ENCODE assay signal across 15 mouse cellular contexts in genomic region chr14:67550462-67551185, GRCm38 (mm10).
A peak's percentile ranks its signal among the peaks of the same experiment; 100 is the strongest.
DNase-seq lines count a peak whose midpoint lies in the region; ATAC-seq and TF ChIP-seq lines count a peak whose summit lies in the region.
"Had no signal": no experiment of that assay in that cellular context is flagged by ENCODE, and none has a peak within 500 bp of the region (broad histone marks: within the 10 kb centered on the region; RNA-seq: fewer than 3 reads in every experiment).

No protein-coding gene starts in this region.

- no peaks in the 10 kb centered on the region for H3K27me3 ChIP-seq in hindbrain, embryonic 16.5 days (replicated peaks; ENCODE audit: control insufficient read depth, insufficient read depth, low read length)
- peaks cover 11% of the 10 kb centered on the region for H3K27me3 ChIP-seq in neural tube, embryonic 12.5 days (replicated peaks)
- H3K27me3 ChIP-seq: limb, embryonic 12.5 days had no signal

- no peaks in the 10 kb centered on the region for H3K36me3 ChIP-seq in hindbrain, embryonic 16.5 days (ENCODE audit: control insufficient read depth, insufficient read depth, low read length)
- no peaks in the 10 kb centered on the region for H3K36me3 ChIP-seq in neural tube, embryonic 12.5 days
- H3K36me3 ChIP-seq: G1E; limb, embryonic 12.5 days had no signal

- no peak overlapping the region for H3K4me3 ChIP-seq in hindbrain, embryonic 16.5 days (ENCODE audit: low read length)
- no peak overlapping the region for H3K4me3 ChIP-seq in neural tube, embryonic 12.5 days
- H3K4me3 ChIP-seq: limb, embryonic 12.5 days had no signal

- peaks cover 8% of the 10 kb centered on the region for H3K4me1 ChIP-seq in hindbrain, embryonic 16.5 days (ENCODE audit: control insufficient read depth, insufficient read depth, low read depth, low read length)
- 0 out of 2 replicates have a peak, but pooled peaks cover 6% of the 10 kb centered on the region for H3K4me1 ChIP-seq in neural tube, embryonic 12.5 days

- peak; percentile 77 for ATAC-seq in hindbrain, embryonic 16.5 days
- peak; percentile 86 for ATAC-seq in neural tube, embryonic 12.5 days (ENCODE audit: low FRiP score, low read depth)
- ATAC-seq: activated CD4-positive, CD25-positive, alpha-beta regulatory T cell, adult 4 months; intestine, embryonic 16.5 days had no signal

- H3K9me3 ChIP-seq in hindbrain, embryonic 16.5 days (ENCODE audit: control insufficient read depth, low read length), result no peaks in the 10 kb centered on the region; the same call in 1 of the 2 replicates
- 0 out of 2 replicates have a peak, but pooled peaks cover 6% of the 10 kb centered on the region for H3K9me3 ChIP-seq in neural tube, embryonic 12.5 days

- DNase-seq in embryo, embryonic 10.5 days (ENCODE audit: low spot score), result peak; percentile 39
- no peak for DNase-seq in embryo, embryonic 10 days (ENCODE audit: low spot score)
- peak; percentile 90 for DNase-seq in brain, embryonic 14.5 days (ENCODE audit: low read depth)
- DNase-seq in adipocyte (ENCODE audit: low spot score), result no peak
- DNase-seq in lung, postnatal 10 days, result no peak
- no peak for DNase-seq in B cell, adult 2 months
- DNase-seq: kidney, postnatal 14 days; thymus, postnatal 36 days had no signal

- 34% methylated on average over 6 of the region's 6 CpGs for WGBS in hindbrain, embryonic 16.5 days
- 52% methylated on average over 6 of the region's 6 CpGs for WGBS in neural tube, embryonic 12.5 days

- H3K9ac ChIP-seq in hindbrain, embryonic 16.5 days (ENCODE audit: low read depth, low read length), result no peak overlapping the region
- no peak overlapping the region for H3K9ac ChIP-seq in neural tube, embryonic 12.5 days
- H3K9ac ChIP-seq: limb, embryonic 12.5 days had no signal

- no peak for TF ChIP-seq CTCF in brain, embryonic 14.5 days (IDR thresholded peaks at IDR 0.05; ENCODE audit: borderline replicate concordance, extremely low read depth, insufficient read depth, insufficient read length)

- peak overlapping the region; percentile 4; the same call in 1 of the 2 replicates for H3K27ac ChIP-seq in hindbrain, embryonic 16.5 days (ENCODE audit: low read depth, low read length)
- 0 out of 2 replicates have a peak overlapping the region, but pooled peaks have one; percentile 16 for H3K27ac ChIP-seq in neural tube, embryonic 12.5 days
- H3K27ac ChIP-seq: limb, embryonic 12.5 days; stomach, postnatal 0 days had no signal

- no peak for TF ChIP-seq POLR2A in brain, embryonic 14.5 days (IDR thresholded peaks at IDR 0.05; ENCODE audit: borderline replicate concordance, extremely low read depth, insufficient read depth, insufficient read length, poor library complexity, severe bottlenecking)

- H3K4me2 ChIP-seq in hindbrain, embryonic 16.5 days (ENCODE audit: low read length), result no peak overlapping the region
- no peak overlapping the region for H3K4me2 ChIP-seq in neural tube, embryonic 12.5 days (replicated peaks)
- H3K4me2 ChIP-seq: limb, embryonic 12.5 days had no signal

Comparison
In these comparisons a context has a peak if more than half of its experiments do, and no peak if none do; other contexts are left out.
1. DNase-seq: peak in embryo, embryonic 10.5 days (single experiment) and brain, embryonic 14.5 days (single experiment); none in embryo, embryonic 10 days (single experiment), adipocyte (single experiment), lung, postnatal 10 days (single experiment) and B cell, adult 2 months (0 of 2).